Mouse (Mus musculus) embryonic fibroblast, embryonic 13.5 days (primary cell): ENCODE data around the gene Pdxdc1.

Experiments
- CTCF ChIP-seq: IDR thresholded peaks from 2 replicates; pipeline ENCODE4 v1.5.1; 2011; ENCODE audit warnings: mild to moderate bottlenecking, control low read depth, low read length, moderate library complexity, borderline replicate concordance; ENCODE audit not compliant: insufficient read depth
- POLR2A ChIP-seq: IDR thresholded peaks from 2 replicates; pipeline ENCODE4 v1.6.1; 2011; ENCODE audit warnings: low read depth, mild to moderate bottlenecking, control low read depth, low read length, moderate library complexity

- TF ChIP-seq CTCF (no peak), POLR2A (no peak)
Measured at GRCm38 (mm10) chr16:13927456-13928075, 24.6 kb upstream of the Pdxdc1 start.
